In the genomic region with DNA sequence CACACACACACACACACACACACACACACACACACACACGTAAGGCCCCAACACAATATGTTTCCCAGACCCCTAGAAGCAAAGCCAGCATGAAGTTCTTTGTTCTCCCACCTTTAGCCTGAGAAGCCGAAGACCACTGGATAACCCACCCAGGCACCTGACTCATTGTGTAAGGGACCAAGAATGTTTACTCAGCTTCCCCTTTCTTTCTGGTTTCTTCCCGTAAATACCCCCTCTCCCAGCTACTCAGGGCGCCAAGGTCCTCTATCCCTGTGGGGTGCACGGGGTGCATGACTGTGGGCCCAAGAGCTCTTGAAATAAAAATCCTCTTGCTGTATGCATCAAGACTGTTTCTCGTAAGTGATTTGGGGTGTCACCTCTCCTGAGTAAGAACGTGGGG, we compare ENCODE assay signal across 29 mouse cellular contexts. TPM values are rescaled to one million over a fixed set of nuclear protein-coding genes. Genes with fewer than 3 reads are reported as not detected.
A peak's percentile ranks its signal among the peaks of the same experiment; 100 is the strongest.
DNase-seq lines count a peak whose midpoint lies in the region; ATAC-seq and TF ChIP-seq lines count a peak whose summit lies in the region.
"Had no signal": no experiment of that assay in that cellular context is flagged by ENCODE, and none has a peak within 500 bp of the region (broad histone marks: within the 10 kb centered on the region; RNA-seq: fewer than 3 reads in every experiment).

No protein-coding gene starts in this region.

- no peaks in the 10 kb centered on the region for H3K36me3 ChIP-seq in liver, embryonic 12.5 days
- no peaks in the 10 kb centered on the region for H3K36me3 ChIP-seq in liver, embryonic 16.5 days (ENCODE audit: control insufficient read depth, insufficient read depth)
- H3K36me3 ChIP-seq in small intestine, adult 2 months (ENCODE audit: control insufficient read depth, insufficient read depth, low read length) = no peaks in the 10 kb centered on the region
- no peaks in the 10 kb centered on the region for H3K36me3 ChIP-seq in forebrain, embryonic 15.5 days
- H3K36me3 ChIP-seq: embryonic facial prominence, embryonic 10.5 days; G1E; heart, embryonic 13.5 days; hindbrain, embryonic 15.5 days; neural tube, embryonic 15.5 days had no signal

- no peak; the same call in 1 of the 2 replicates for ATAC-seq in liver, embryonic 12.5 days
- ATAC-seq in liver, embryonic 16.5 days (ENCODE audit: low read depth) = peak; percentile 48; the same call in 1 of the 2 replicates
- no peak for ATAC-seq in forebrain, embryonic 15.5 days (replicated peaks)
- ATAC-seq: forebrain, embryonic 16.5 days; midbrain, embryonic 16.5 days; Patski had no signal

- no peaks in the 10 kb centered on the region for H3K9me3 ChIP-seq in liver, embryonic 12.5 days (replicated peaks)
- H3K9me3 ChIP-seq in liver, embryonic 16.5 days (replicated peaks; ENCODE audit: control insufficient read depth, low read length) = no peaks in the 10 kb centered on the region
- no peaks in the 10 kb centered on the region for H3K9me3 ChIP-seq in forebrain, embryonic 15.5 days
- H3K9me3 ChIP-seq: embryonic facial prominence, embryonic 10.5 days; G1E; heart, embryonic 13.5 days; hindbrain, embryonic 15.5 days; neural tube, embryonic 15.5 days had no signal

- WGBS in liver, embryonic 12.5 days (ENCODE audit: insufficient replicate concordance) = 46% methylated on average over 7 of the region's 7 CpGs
- WGBS in liver, embryonic 16.5 days (ENCODE audit: insufficient replicate concordance) = 44% methylated on average over 7 of the region's 7 CpGs
- WGBS in small intestine, adult 2 months = 59% methylated on average over 7 of the region's 7 CpGs
- WGBS in forebrain, embryonic 15.5 days = 74% methylated on average over 7 of the region's 7 CpGs

- H3K27me3 ChIP-seq in liver, embryonic 12.5 days (replicated peaks) = no peaks in the 10 kb centered on the region
- no peaks in the 10 kb centered on the region for H3K27me3 ChIP-seq in liver, embryonic 16.5 days (ENCODE audit: control insufficient read depth, insufficient read depth, low read depth, low read length)
- no peaks in the 10 kb centered on the region for H3K27me3 ChIP-seq in small intestine, adult 2 months (ENCODE audit: control insufficient read depth, insufficient read depth, low read length)
- H3K27me3 ChIP-seq in forebrain, embryonic 15.5 days = no peaks in the 10 kb centered on the region
- H3K27me3 ChIP-seq: CH12.LX; heart, embryonic 13.5 days; hindbrain, embryonic 15.5 days; neural tube, embryonic 15.5 days; Patski had no signal

- no peak for TF ChIP-seq CTCF in small intestine, adult 2 months (IDR thresholded peaks at IDR 0.05; ENCODE audit: extremely low read depth, insufficient read length, insufficient replicate concordance, low read depth, low read length)

- peak; percentile 6 for DNase-seq in liver
- no peak for DNase-seq in kidney, adult 8-10 months
- DNase-seq: B cell, adult 2 months; cerebellum, adult 9-10 months; gastrocnemius, postnatal 10 days; heart, adult 18-20 months; heart, postnatal 36 days; kidney, adult 2 months; kidney, postnatal 25 days; lung, embryonic 14.5 days; thymus, postnatal 14 days had no signal

- no peak overlapping the region for H3K4me2 ChIP-seq in liver, embryonic 12.5 days
- H3K4me2 ChIP-seq in liver, embryonic 16.5 days (ENCODE audit: low read depth, low read length) = no peak overlapping the region
- H3K4me2 ChIP-seq in forebrain, embryonic 15.5 days (replicated peaks) = no peak overlapping the region
- H3K4me2 ChIP-seq: heart, embryonic 13.5 days; hindbrain, embryonic 15.5 days; lung, embryonic 14.5 days; neural tube, embryonic 15.5 days had no signal

- H3K4me1 ChIP-seq in liver, embryonic 12.5 days = peaks cover 16% of the 10 kb centered on the region; the same call in 1 of the 2 replicates
- H3K4me1 ChIP-seq in brown adipose tissue, adult 24 weeks (ENCODE audit: control insufficient read depth, insufficient read depth, insufficient read length, low read length) = no peaks in the 10 kb centered on the region
- no peaks in the 10 kb centered on the region; the same call in 1 of the 2 replicates for H3K4me1 ChIP-seq in liver, embryonic 16.5 days (ENCODE audit: control insufficient read depth, low read depth, low read length)
- H3K4me1 ChIP-seq in small intestine, adult 2 months (ENCODE audit: control insufficient read depth, insufficient read depth, insufficient read length, low read length) = no peaks in the 10 kb centered on the region
- no peaks in the 10 kb centered on the region for H3K4me1 ChIP-seq in forebrain, embryonic 15.5 days
- H3K4me1 ChIP-seq: embryonic facial prominence, embryonic 10.5 days; hindbrain, embryonic 15.5 days; neural tube, embryonic 15.5 days had no signal

- no peak overlapping the region for H3K27ac ChIP-seq in liver, embryonic 12.5 days
- peak overlapping the region; percentile 88 for H3K27ac ChIP-seq in brown adipose tissue, adult 24 weeks (replicated peaks; ENCODE audit: low read depth, low read length)
- H3K27ac ChIP-seq in liver, embryonic 16.5 days (ENCODE audit: low read length) = no peak overlapping the region
- peak overlapping the region; percentile 47 for H3K27ac ChIP-seq in small intestine, adult 2 months (ENCODE audit: insufficient read depth, low read depth, low read length)
- H3K27ac ChIP-seq in forebrain, embryonic 15.5 days (replicated peaks) = no peak overlapping the region
- H3K27ac ChIP-seq: embryonic facial prominence, embryonic 10.5 days; heart, embryonic 13.5 days; hindbrain, embryonic 15.5 days; left cerebral cortex, adult 2 months; neural tube, embryonic 15.5 days had no signal

- no peak overlapping the region for H3K9ac ChIP-seq in liver, embryonic 12.5 days
- no peak overlapping the region for H3K9ac ChIP-seq in liver, embryonic 16.5 days (ENCODE audit: low read depth, low read length)
- H3K9ac ChIP-seq in forebrain, embryonic 15.5 days (replicated peaks) = no peak overlapping the region
- H3K9ac ChIP-seq: heart, embryonic 13.5 days; hindbrain, embryonic 15.5 days; lung, embryonic 14.5 days; neural tube, embryonic 15.5 days had no signal

- no peak for TF ChIP-seq POLR2A in small intestine, adult 2 months (IDR thresholded peaks at IDR 0.05; ENCODE audit: low read depth, low read length)

- no peak overlapping the region for H3K4me3 ChIP-seq in liver, embryonic 12.5 days
- peak overlapping the region; percentile 49 for H3K4me3 ChIP-seq in brown adipose tissue, adult 24 weeks (ENCODE audit: insufficient read depth, low read depth, low read length)
- no peak overlapping the region for H3K4me3 ChIP-seq in liver, embryonic 16.5 days (ENCODE audit: low read depth, low read length)
- peak overlapping the region; percentile 39; the same call in 1 of the 2 replicates for H3K4me3 ChIP-seq in small intestine, adult 2 months (ENCODE audit: low read depth, low read length)
- H3K4me3 ChIP-seq in forebrain, embryonic 15.5 days = no peak overlapping the region
- H3K4me3 ChIP-seq: embryonic facial prominence, embryonic 10.5 days; heart, embryonic 13.5 days; hindbrain, embryonic 15.5 days; left cerebral cortex, adult 2 months; neural tube, embryonic 15.5 days had no signal

RNA-seq across cellular contexts. Expression of a gene that starts 35.3 kb away (rescaled TPM):
- polyA plus RNA-seq in liver, embryonic 12.5 days (2016; fragmentation: Nextera tagmentation; extraction: Ambion mirVana) = 3.3 and 4.7 TPM in 2 replicates
- polyA plus RNA-seq in brown adipose tissue, adult 24 weeks (2012; ENCODE audit: insufficient read depth, insufficient read length, missing spikeins) = 5.8 and 7.6 TPM in 2 replicates
- polyA plus RNA-seq in liver, embryonic 16.5 days (2015; fragmentation: Nextera tagmentation; extraction: Ambion mirVana) = 5.6 and 6.7 TPM in 2 replicates
- polyA plus RNA-seq in small intestine, adult 2 months (2012; rRNA removed) = 0.55 and 0.77 TPM in 2 replicates
- 0.46 and 0.65 TPM in 2 replicates for polyA plus RNA-seq in forebrain, embryonic 15.5 days (2015; fragmentation: Nextera tagmentation; extraction: Ambion mirVana)
- polyA plus RNA-seq: G1E, Patski had no signal

RNA-seq across cellular contexts. Expression of a gene that starts 45.7 kb away (rescaled TPM):
- 0.44 and 0.48 TPM in 2 replicates for polyA plus RNA-seq in liver, embryonic 12.5 days (2016; fragmentation: Nextera tagmentation; extraction: Ambion mirVana)
- polyA plus RNA-seq in brown adipose tissue, adult 24 weeks (2012; ENCODE audit: insufficient read depth, insufficient read length, missing spikeins) = 1.0 and 2.3 TPM in 2 replicates
- polyA plus RNA-seq in liver, embryonic 16.5 days (2015; fragmentation: Nextera tagmentation; extraction: Ambion mirVana) = 1.5 and 1.6 TPM in 2 replicates
- 0.57 and 1.1 TPM in 2 replicates for polyA plus RNA-seq in small intestine, adult 2 months (2012; rRNA removed)
- polyA plus RNA-seq in forebrain, embryonic 15.5 days (2015; fragmentation: Nextera tagmentation; extraction: Ambion mirVana) = not detected in 2 replicates
- polyA plus RNA-seq: embryonic facial prominence, embryonic 10.5 days; forebrain, embryonic 16.5 days; G1E; Patski had no signal

RNA-seq across cellular contexts. Expression of a gene that starts 45.7 kb away (rescaled TPM):
- not detected in 2 replicates for polyA plus RNA-seq in liver, embryonic 12.5 days (2016; fragmentation: Nextera tagmentation; extraction: Ambion mirVana)
- polyA plus RNA-seq in brown adipose tissue, adult 24 weeks (2012; ENCODE audit: insufficient read depth, insufficient read length, missing spikeins) = 2.9 TPM in 1 of 2 replicates, not detected in the other
- 0.91 and 1.5 TPM in 2 replicates for polyA plus RNA-seq in liver, embryonic 16.5 days (2015; fragmentation: Nextera tagmentation; extraction: Ambion mirVana)
- 1.2 and 1.6 TPM in 2 replicates for polyA plus RNA-seq in small intestine, adult 2 months (2012; rRNA removed)
- not detected in 2 replicates for polyA plus RNA-seq in forebrain, embryonic 15.5 days (2015; fragmentation: Nextera tagmentation; extraction: Ambion mirVana)
- polyA plus RNA-seq: brain, embryonic 14.5 days; embryonic facial prominence, embryonic 10.5 days; forebrain, embryonic 16.5 days; G1E; hindbrain, embryonic 15.5 days; intestine, embryonic 14.5 days; midbrain, embryonic 16.5 days; neural tube, embryonic 15.5 days; Patski; stomach, embryonic 14.5 days had no signal

Comparison
In these comparisons a context has a peak if more than half of its experiments do, and no peak if none do; other contexts are left out.
1. H3K27ac ChIP-seq: peak in brown adipose tissue, adult 24 weeks (single experiment) and small intestine, adult 2 months (single experiment); none in liver, embryonic 12.5 days (single experiment), liver, embryonic 16.5 days (single experiment) and forebrain, embryonic 15.5 days (single experiment).
2. H3K4me3 ChIP-seq: peak in brown adipose tissue, adult 24 weeks (single experiment) and small intestine, adult 2 months (single experiment); none in liver, embryonic 12.5 days (single experiment), liver, embryonic 16.5 days (single experiment) and forebrain, embryonic 15.5 days (single experiment).